Mouse (Mus musculus) thymus, postnatal 10 days (tissue): Measurements from ENCODE around the gene Pheta2.

ENCODE experiments used
- DNase-seq, 2 experiments: peaks; one replicate each; pipeline ENCODE4 v3.0.0; 2021; ENCODE audit warnings: low spot score in 2 of 2

Gene Pheta2

GRCm38 (mm10) chr15:82338593-82339112 lies at the start of gene Pheta2, which contains the start of the genes Naga and Smdt1:
TSS of gene Pheta2 (plus strand) at chr15:82338942.
TSS of gene Naga (minus strand) at chr15:82338925.
TSS of gene Smdt1 (plus strand) at chr15:82338959.
- peak; percentile 95 to 96 for DNase-seq

GRCm38 (mm10) chr15:82290252-82290651 lies 48.5 kb upstream of the Pheta2 start:
- no peak for DNase-seq

GRCm38 (mm10) chr15:82292851-82293250 lies 45.9 kb upstream of the Pheta2 start:
- DNase-seq = no peak

GRCm38 (mm10) chr15:82293271-82293711 lies 45.5 kb upstream of the Pheta2 start:
- no peak for DNase-seq

- no peak for DNase-seq
Measured at GRCm38 (mm10) chr15:82294059-82294458, 44.7 kb upstream of the Pheta2 start.

GRCm38 (mm10) chr15:82298764-82299561 lies 39.8 kb upstream of the Pheta2 start, which contains the start of gene Wbp2nl:
TSS of gene Wbp2nl (plus strand) at chr15:82298954.
- no peak for DNase-seq

GRCm38 (mm10) chr15:82307107-82307506 lies 31.6 kb upstream of the Pheta2 start:
- DNase-seq = no peak

GRCm38 (mm10) chr15:82308416-82308815 lies 30.3 kb upstream of the Pheta2 start:
- no peak for DNase-seq

- DNase-seq = no peak
Measured at GRCm38 (mm10) chr15:82317839-82318238, 20.9 kb upstream of the Pheta2 start.

- no peak for DNase-seq
Measured at GRCm38 (mm10) chr15:82319613-82320012, 19.1 kb upstream of the Pheta2 start.

GRCm38 (mm10) chr15:82322195-82322594 lies 16.5 kb upstream of the Pheta2 start:
- no peak for DNase-seq

GRCm38 (mm10) chr15:82325382-82325781 lies 13.4 kb upstream of the Pheta2 start:
- DNase-seq = no peak

GRCm38 (mm10) chr15:82335194-82335593 lies 3.5 kb upstream of the Pheta2 start:
- no peak for DNase-seq

- no peak for DNase-seq
Measured at GRCm38 (mm10) chr15:82336629-82337028, 2.1 kb upstream of the Pheta2 start.

- DNase-seq = no peak
Measured at GRCm38 (mm10) chr15:82337875-82338274, 867 bp upstream of the Pheta2 start.

GRCm38 (mm10) chr15:82339150-82339549 lies 408 bp downstream of the Pheta2 start:
- DNase-seq = no peak

- no peak for DNase-seq
Measured at GRCm38 (mm10) chr15:82339634-82340254, 1.0 kb downstream of the Pheta2 start.

GRCm38 (mm10) chr15:82340414-82341035 lies 1.8 kb downstream of the Pheta2 start:
- no peak for DNase-seq

- peak in 1 of 2 experiments; percentile 35 for DNase-seq
Measured at GRCm38 (mm10) chr15:82341036-82341501, 2.3 kb downstream of the Pheta2 start.

GRCm38 (mm10) chr15:82341675-82342542 lies 3.2 kb downstream of the Pheta2 start:
- DNase-seq = no peak

GRCm38 (mm10) chr15:82342543-82342935 lies 3.8 kb downstream of the Pheta2 start:
- no peak for DNase-seq
